Comparison of ENCODE assay signal across 13 mouse cellular contexts in the genomic region with DNA sequence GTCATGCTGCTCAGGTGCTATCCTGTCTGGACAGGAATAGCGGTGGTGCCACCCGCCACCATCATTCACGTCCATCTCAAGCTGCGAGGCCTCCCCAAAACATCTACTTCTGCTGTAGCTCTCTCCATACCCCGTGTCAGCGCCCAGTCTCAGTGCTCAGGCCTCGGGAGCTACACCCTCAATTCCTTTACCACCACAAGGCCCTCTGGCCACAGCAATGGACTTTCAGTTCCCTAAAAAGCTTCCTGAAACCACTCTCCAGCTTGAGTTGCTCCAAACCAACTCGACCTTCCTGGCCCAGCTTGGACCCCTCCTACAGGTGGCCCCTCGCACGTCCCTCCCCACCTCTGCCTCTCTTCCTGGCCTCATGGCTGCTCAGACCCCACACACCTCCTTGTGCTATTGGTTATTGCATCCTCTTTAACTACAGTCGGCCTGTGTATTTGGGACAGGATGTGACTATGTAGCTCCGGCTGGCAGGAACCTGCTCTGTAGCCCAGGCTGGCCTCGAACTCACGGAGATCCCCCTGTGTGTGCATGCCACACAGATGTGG. TPM values are rescaled to one million over a fixed set of nuclear protein-coding genes. Genes with fewer than 3 reads are reported as not detected.
DNase-seq lines count a peak whose midpoint lies in the region; ATAC-seq lines count a peak whose summit lies in the region.
"Had no signal": no experiment of that assay in that cellular context is flagged by ENCODE, and none has a peak within 500 bp of the region (broad histone marks: within the 10 kb centered on the region; RNA-seq: fewer than 3 reads in every experiment).

No protein-coding gene starts in this region.

- DNase-seq in heart, adult 11 months: peak; percentile 96
- no peak for DNase-seq in heart, adult 8-10 months (ENCODE audit: low spot score)
- DNase-seq in spleen, postnatal 36 days (ENCODE audit: low spot score in 2 of 2): peak; percentile 56 to 57
- DNase-seq in spleen, postnatal 14 days (ENCODE audit: low spot score in 2 of 2): no peak
- DNase-seq in left cerebral cortex, postnatal 14 days (ENCODE audit: low spot score in 2 of 2): no peak
- DNase-seq in frontal cortex, adult 2 months (ENCODE audit: extremely low spot score in 1 of 2, low spot score in 1 of 2): no peak

- peak; percentile 77 for ATAC-seq in megakaryocyte, adult 5-6 weeks (ENCODE audit: poor library complexity, severe bottlenecking)
- ATAC-seq: midbrain, embryonic 15.5 days had no signal

- intact Hi-C loops in left cerebral cortex, postnatal 14 days (cut with DNase I): loop anchor here (5.0 to 10.0 kb wide), 2 partner anchors 70 to 173 kb away; no protein-coding TSS in a partner anchor

RNA-seq across cellular contexts. Expression of a gene that starts 7.8 kb away (rescaled TPM):
- not detected for total RNA-seq in heart, adult 8-10 months (2022)
- not detected in 2 replicates for total RNA-seq in megakaryocyte, adult 5-6 weeks (2015)
- total RNA-seq in megakaryocyte, adult 5-6 weeks (2017): not detected in 2 replicates
- not detected for total RNA-seq in left cerebral cortex, postnatal 14 days (2021)
- 0.22 and 0.27 TPM in 2 replicates for polyA plus RNA-seq in frontal cortex, adult 2 months (2012; rRNA removed)
- total RNA-seq: adrenal gland, postnatal 10 days; G1E; gastrocnemius, postnatal 4 days had no signal
- polyA plus RNA-seq: hindbrain, embryonic 12.5 days; small intestine, adult 2 months had no signal

RNA-seq across cellular contexts. Expression of a gene that starts 14.1 kb away (rescaled TPM):
- 100 to 1,000 TPM; 145 to 158 (median 149) TPM for total RNA-seq in heart, adult 8-10 months (2022)
- 30.8 and 31.0 TPM in 2 replicates for total RNA-seq in megakaryocyte, adult 5-6 weeks (2015)
- total RNA-seq in megakaryocyte, adult 5-6 weeks (2017): 118 and 119 TPM in 2 replicates
- 10 to 100 TPM; 36.6 to 37.7 TPM for total RNA-seq in left cerebral cortex, postnatal 14 days (2021)
- polyA plus RNA-seq in frontal cortex, adult 2 months (2012; rRNA removed): 16.8 and 18.8 TPM in 2 replicates

RNA-seq across cellular contexts. Expression of a gene that starts 17.5 kb away (rescaled TPM):
- total RNA-seq in heart, adult 8-10 months (2022): 10 to 100 TPM; 22.8 to 26.9 (median 24.2) TPM
- 95.7 and 114 TPM in 2 replicates for total RNA-seq in megakaryocyte, adult 5-6 weeks (2015)
- 65.5 and 78.8 TPM in 2 replicates for total RNA-seq in megakaryocyte, adult 5-6 weeks (2017)
- total RNA-seq in left cerebral cortex, postnatal 14 days (2021): 10 to 100 TPM; 38.7 to 39.2 TPM
- polyA plus RNA-seq in frontal cortex, adult 2 months (2012; rRNA removed): 56.1 and 65.8 TPM in 2 replicates

RNA-seq across cellular contexts. Expression of a gene that starts 23.3 kb away (rescaled TPM):
- total RNA-seq in heart, adult 8-10 months (2022): 10 to 100 TPM; 18.0 to 21.9 (median 19.8) TPM
- total RNA-seq in megakaryocyte, adult 5-6 weeks (2015): 25.9 and 33.1 TPM in 2 replicates
- total RNA-seq in megakaryocyte, adult 5-6 weeks (2017): 19.3 and 19.6 TPM in 2 replicates
- total RNA-seq in left cerebral cortex, postnatal 14 days (2021): 10 to 100 TPM; 63.6 to 65.1 TPM
- 68.4 and 72.5 TPM in 2 replicates for polyA plus RNA-seq in frontal cortex, adult 2 months (2012; rRNA removed)

RNA-seq across cellular contexts. Expression of a gene that starts 23.4 kb away (rescaled TPM):
- total RNA-seq in heart, adult 8-10 months (2022): 10 to 100 TPM; 22.1 to 24.1 (median 23.2) TPM
- 30.3 and 35.3 TPM in 2 replicates for total RNA-seq in megakaryocyte, adult 5-6 weeks (2015)
- total RNA-seq in megakaryocyte, adult 5-6 weeks (2017): 39.8 and 50.8 TPM in 2 replicates
- total RNA-seq in left cerebral cortex, postnatal 14 days (2021): 10 to 100 TPM; 12.6 to 15.9 TPM
- 18.9 and 20.4 TPM in 2 replicates for polyA plus RNA-seq in frontal cortex, adult 2 months (2012; rRNA removed)

Comparison
In these comparisons a context has a peak if more than half of its experiments do, and no peak if none do; other contexts are left out.
1. DNase-seq: peak in heart, adult 11 months (single experiment) and spleen, postnatal 36 days (2 of 2); none in heart, adult 8-10 months (single experiment), spleen, postnatal 14 days (0 of 2), left cerebral cortex, postnatal 14 days (0 of 2) and frontal cortex, adult 2 months (0 of 2).